18 mouse cellular contexts compared by ENCODE assay signal in genomic region chr3:126589556-126589955, GRCm38 (mm10).
"Had no signal": no experiment of that assay in that cellular context is flagged by ENCODE, and none has a peak within 500 bp of the region (broad histone marks: within the 10 kb centered on the region; RNA-seq: fewer than 3 reads in every experiment).

No protein-coding gene starts in this region.

- H3K4me1 ChIP-seq: liver, embryonic 13.5 days; midbrain, embryonic 12.5 days; midbrain, embryonic 15.5 days; neural tube, embryonic 13.5 days had no signal

- H3K4me3 ChIP-seq: layer of hippocampus, adult 2 months; left cerebral cortex, adult 2 months; liver, embryonic 13.5 days; midbrain, embryonic 12.5 days; midbrain, embryonic 15.5 days; neural tube, embryonic 13.5 days had no signal

- H3K27ac ChIP-seq: layer of hippocampus, adult 2 months; left cerebral cortex, adult 2 months; liver, embryonic 13.5 days; macrophage; midbrain, embryonic 12.5 days; midbrain, embryonic 15.5 days; neural tube, embryonic 13.5 days had no signal

- DNase-seq: kidney, adult 18-20 months; kidney, adult 9 months; kidney, postnatal 14 days; kidney, postnatal 4 days; layer of hippocampus, adult 9-11 months; layer of hippocampus, postnatal 36 days; liver, embryonic 13.5 days; lung, embryonic 14.5 days; retina, postnatal 1 day; thymus, adult 18-20 months; thymus, postnatal 14 days had no signal

- H3K4me2 ChIP-seq: liver, embryonic 13.5 days; lung, embryonic 14.5 days; midbrain, embryonic 12.5 days; midbrain, embryonic 15.5 days; neural tube, embryonic 13.5 days had no signal

- H3K9me3 ChIP-seq: liver, embryonic 13.5 days; midbrain, embryonic 12.5 days; midbrain, embryonic 15.5 days; neural tube, embryonic 13.5 days had no signal

- ATAC-seq: lung, postnatal 0 days; midbrain, embryonic 15.5 days had no signal

- H3K27me3 ChIP-seq: liver, embryonic 13.5 days; midbrain, embryonic 12.5 days; midbrain, embryonic 15.5 days; neural tube, embryonic 13.5 days had no signal

- H3K36me3 ChIP-seq: liver, embryonic 13.5 days; midbrain, embryonic 12.5 days; midbrain, embryonic 15.5 days; neural tube, embryonic 13.5 days had no signal

- H3K9ac ChIP-seq: liver, embryonic 13.5 days; lung, embryonic 14.5 days; midbrain, embryonic 12.5 days; midbrain, embryonic 15.5 days; neural tube, embryonic 13.5 days had no signal
